Mouse (Mus musculus) thymus, adult 18-20 months (tissue): ENCODE measurements around the gene Kif13a.

Experiments
- DNase-seq, 2 experiments: peaks; one replicate each; pipeline ENCODE4 v3.0.0; 2022; ENCODE audit warnings: mixed read lengths in 2 of 2

The Kif13a gene

DNA sequence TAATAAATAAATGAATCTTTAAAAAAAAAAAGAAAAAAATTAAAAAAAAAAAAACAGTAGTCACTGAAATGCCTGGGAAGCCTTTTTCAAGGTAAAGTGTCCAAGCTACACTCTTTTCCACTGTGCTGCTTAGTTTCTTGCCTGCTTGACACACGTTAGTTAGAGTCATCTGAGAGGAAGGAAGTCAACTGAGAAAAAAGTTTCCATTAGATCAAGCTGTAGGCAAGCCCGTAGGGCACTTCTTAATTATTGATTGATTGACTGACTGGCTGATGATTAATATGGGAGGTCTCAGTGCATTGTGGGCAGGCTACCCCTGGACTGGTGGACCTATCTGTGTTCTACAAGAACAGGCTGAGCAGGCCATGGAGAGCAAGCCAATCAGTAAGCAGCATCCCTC lies 9.9 kb downstream of the Kif13a start:
- no peak for DNase-seq

DNA sequence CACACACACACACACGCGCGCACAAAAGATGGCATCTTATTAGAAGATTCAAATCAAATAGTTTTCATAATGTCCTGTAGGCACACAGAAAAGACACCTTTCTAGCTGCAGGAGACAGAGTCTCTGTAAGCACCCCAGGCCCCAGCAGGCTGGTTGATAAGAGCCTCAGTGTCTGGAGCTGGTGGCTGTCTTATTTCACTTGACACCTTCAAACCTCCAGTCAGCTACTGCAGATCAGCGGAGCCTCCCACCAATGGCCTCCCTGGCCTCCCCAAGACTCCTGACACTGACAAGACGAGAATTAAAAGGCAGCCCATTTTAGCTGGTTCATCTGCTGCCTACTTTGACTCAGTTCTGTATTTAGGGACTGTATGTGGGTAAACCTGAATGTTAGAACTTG lies 11.2 kb downstream of the Kif13a start:
- no peak for DNase-seq

DNA sequence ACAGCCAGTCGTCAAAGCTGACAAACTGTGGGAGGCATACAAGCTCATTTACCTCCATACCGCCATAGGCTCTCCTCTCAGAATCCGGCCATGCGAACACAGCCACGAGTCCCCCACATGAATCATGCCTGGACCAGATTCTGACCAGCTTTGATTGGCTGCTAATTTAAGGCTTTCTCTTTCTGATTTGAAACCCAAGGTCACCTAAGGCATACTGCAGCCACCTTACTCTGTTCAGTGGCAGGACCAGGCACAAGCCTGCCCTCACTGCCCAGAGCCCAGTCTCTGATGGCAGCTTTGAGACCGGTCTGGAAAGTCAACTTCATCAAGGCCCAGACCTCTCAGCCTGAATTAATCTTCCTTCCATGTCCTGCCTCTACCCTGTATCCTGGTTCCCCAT lies 17.7 kb downstream of the Kif13a start:
- no peak for DNase-seq

- DNase-seq, result no peak
These were observed 18.6 kb downstream of the Kif13a start for GRCm38 (mm10) chr13:46911018-46911419.

DNA sequence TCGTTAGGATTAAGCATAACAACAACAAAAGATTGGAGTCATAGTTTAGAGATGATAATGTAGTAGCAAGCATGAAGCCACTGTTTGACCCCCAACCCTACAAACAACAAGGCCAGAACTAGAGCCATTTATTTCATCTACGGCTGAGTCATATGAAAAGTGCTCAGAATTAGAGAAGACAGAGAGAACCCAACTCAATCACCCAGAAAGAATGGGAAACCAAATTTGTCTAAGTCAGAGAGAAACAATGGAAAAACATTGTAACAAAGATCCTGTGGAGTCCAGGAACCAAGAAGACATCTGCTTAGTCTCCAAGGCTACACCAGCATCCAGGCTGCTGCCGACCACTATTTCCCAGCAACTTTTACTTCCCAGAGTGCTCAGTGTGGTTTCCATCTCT lies 19.7 kb downstream of the Kif13a start:
- no peak for DNase-seq

GRCm38 (mm10) chr13:46909005-46909565 lies 20.6 kb downstream of the Kif13a start:
- no peak for DNase-seq

- DNase-seq, result no peak
These were observed 21.3 kb downstream of the Kif13a start for GRCm38 (mm10) chr13:46908387-46908786.

- no peak for DNase-seq
These were observed 21.8 kb downstream of the Kif13a start for GRCm38 (mm10) chr13:46907861-46908260.

DNA sequence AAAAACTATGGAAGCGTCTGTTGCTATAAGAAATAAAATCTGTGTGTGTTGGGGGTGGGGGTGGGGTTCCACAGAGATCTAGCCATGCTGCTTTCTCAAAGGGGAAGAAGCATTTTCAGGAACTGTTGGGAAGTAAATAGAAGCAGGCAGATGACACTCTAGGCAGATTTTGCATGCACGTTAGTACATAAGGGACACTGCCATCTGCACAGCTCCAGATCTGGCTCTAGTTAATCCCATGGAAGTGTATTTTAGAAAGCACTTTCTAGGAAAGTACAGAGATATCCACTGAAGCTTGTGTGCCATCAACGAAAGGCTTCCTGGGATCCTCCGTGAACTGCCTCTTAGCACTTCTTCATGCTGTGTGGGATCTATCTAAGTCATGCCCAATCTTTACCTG lies 22.6 kb downstream of the Kif13a start:
- DNase-seq, result no peak

GRCm38 (mm10) chr13:46905971-46906370 lies 23.7 kb downstream of the Kif13a start:
- no peak for DNase-seq

GRCm38 (mm10) chr13:46904982-46905621 lies 24.6 kb downstream of the Kif13a start:
- DNase-seq, result no peak

- DNase-seq, result no peak
These were observed 27.0 kb downstream of the Kif13a start for GRCm38 (mm10) chr13:46902568-46903255.

- no peak for DNase-seq
These were observed 28.7 kb downstream of the Kif13a start for GRCm38 (mm10) chr13:46900870-46901555.

GRCm38 (mm10) chr13:46898837-46899236 lies 30.8 kb downstream of the Kif13a start:
- DNase-seq, result no peak

- DNase-seq, result no peak
These were observed 31.3 kb downstream of the Kif13a start for GRCm38 (mm10) chr13:46898411-46898810.

DNA sequence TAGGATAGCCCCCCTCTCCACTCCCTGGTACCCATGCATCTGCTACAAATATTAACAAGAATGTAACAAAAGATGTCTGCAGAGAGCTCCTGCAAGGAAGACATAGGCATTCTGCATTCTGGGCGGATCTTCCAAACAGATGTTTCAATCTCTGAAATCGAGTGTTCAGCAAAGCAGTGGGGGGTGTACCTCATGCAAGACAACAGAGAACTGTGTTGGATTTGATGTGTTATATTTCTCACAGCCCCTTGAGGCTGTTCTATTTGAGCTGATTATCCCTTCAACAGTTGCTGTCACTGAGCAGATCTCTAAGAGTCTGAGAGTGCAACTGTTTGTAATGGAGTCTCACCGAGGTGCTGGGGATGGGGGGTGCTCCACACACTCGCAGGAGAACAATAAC lies 37.3 kb downstream of the Kif13a start:
- no peak for DNase-seq

- DNase-seq, result no peak
These were observed 41.5 kb downstream of the Kif13a start for GRCm38 (mm10) chr13:46888150-46888683.

GRCm38 (mm10) chr13:46886497-46887261 lies 43.0 kb downstream of the Kif13a start:
- no peak for DNase-seq

GRCm38 (mm10) chr13:46885759-46886060 lies 44.0 kb downstream of the Kif13a start:
- no peak for DNase-seq

- DNase-seq, result no peak
These were observed 44.5 kb downstream of the Kif13a start for GRCm38 (mm10) chr13:46884898-46885758.

DNA sequence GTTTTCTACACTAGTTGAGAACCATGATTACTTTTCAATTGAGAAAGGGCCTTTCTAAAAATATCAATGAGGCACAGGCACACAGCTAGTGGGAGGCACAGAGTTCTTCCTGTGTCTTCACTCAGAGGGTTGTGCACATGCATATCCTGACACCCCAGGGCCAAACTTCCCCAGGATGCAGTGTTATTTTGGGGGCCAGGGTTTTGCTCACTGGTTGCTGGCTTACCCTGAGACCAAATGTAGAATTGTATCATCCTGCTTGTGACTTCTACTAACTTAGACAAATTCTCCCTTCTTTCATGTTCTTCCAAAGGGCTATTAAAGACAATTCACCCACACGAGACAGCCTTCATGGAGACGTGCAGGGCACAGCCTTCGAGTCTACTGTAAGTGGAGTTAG lies 45.7 kb downstream of the Kif13a start:
- no peak for DNase-seq

DNA sequence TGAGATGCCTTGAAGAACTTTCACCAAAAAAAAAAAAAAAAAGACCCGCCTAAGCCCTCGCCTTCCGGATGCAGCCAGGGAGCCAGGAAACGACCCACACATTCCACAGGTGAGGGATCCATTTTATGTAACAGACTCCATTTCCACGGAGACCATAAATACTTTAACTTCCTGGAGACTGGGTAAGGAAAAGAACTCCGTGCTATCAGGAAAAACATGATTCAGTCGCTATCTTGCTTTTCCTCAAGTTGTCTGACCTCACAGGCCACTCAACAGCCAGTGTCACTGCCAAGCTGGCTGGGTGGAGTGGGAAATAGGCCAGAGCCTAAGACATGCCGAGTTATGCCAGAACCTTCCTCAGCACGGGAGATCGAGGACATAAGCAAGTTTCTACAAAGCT lies 46.3 kb downstream of the Kif13a start:
- no peak for DNase-seq
